Mouse (Mus musculus): Measurements from ENCODE around the gene Klhdc10. TPM values are rescaled to one million over a fixed set of nuclear protein-coding genes. Genes with fewer than 3 reads are reported as not detected.

The Klhdc10 gene
- polyA plus RNA-seq (2015; fragmentation: Nextera tagmentation; extraction: Ambion mirVana), result 16.8 and 20.8 TPM in 2 replicates

- H3K9me3 ChIP-seq, result no peaks in the 10 kb centered on the region
- ATAC-seq (ENCODE audit: insufficient read depth, low FRiP score, low read depth), result peak; percentile 100
- H3K36me3 ChIP-seq, result no peaks in the 10 kb centered on the region
- H3K9ac ChIP-seq, result peak within 1 kb of the TSS; percentile 87
- peak within 1 kb of the TSS; percentile 96 for H3K27ac ChIP-seq
- no peaks in the 10 kb centered on the region for H3K4me1 ChIP-seq
- H3K27me3 ChIP-seq (replicated peaks), result no peaks in the 10 kb centered on the region
- peak within 1 kb of the TSS; percentile 55 for H3K4me2 ChIP-seq
- H3K4me3 ChIP-seq (replicated peaks), result peak within 1 kb of the TSS; percentile 85
- under 1% methylated on average over 34 of the region's 41 CpGs for WGBS
Observed at GRCm38 (mm10) chr6:30401308-30402015, at the start of gene Klhdc10. Gene Klhdc10, plus strand, starts transcription at chr6:30401868.

GRCm38 (mm10) chr6:30352762-30353161, 48.9 kb upstream of the Klhdc10 start:
- Histone ChIP-seq H3K36me3 (no peaks in the 10 kb centered on the region), H3K4me3 (replicated peaks) (no peak overlapping the region), H3K27ac (no peak overlapping the region), H3K4me2 (no peak overlapping the region), H3K4me1 (0 out of 2 replicates have a peak, but pooled peaks cover 8% of the 10 kb centered on the region), H3K27me3 (replicated peaks) (no peaks in the 10 kb centered on the region), H3K9ac (no peak overlapping the region), H3K9me3 (no peaks in the 10 kb centered on the region)
- no peak for ATAC-seq (ENCODE audit: insufficient read depth, low FRiP score, low read depth)
- WGBS, result 39% methylated on average over 8 of the region's 8 CpGs

DNA sequence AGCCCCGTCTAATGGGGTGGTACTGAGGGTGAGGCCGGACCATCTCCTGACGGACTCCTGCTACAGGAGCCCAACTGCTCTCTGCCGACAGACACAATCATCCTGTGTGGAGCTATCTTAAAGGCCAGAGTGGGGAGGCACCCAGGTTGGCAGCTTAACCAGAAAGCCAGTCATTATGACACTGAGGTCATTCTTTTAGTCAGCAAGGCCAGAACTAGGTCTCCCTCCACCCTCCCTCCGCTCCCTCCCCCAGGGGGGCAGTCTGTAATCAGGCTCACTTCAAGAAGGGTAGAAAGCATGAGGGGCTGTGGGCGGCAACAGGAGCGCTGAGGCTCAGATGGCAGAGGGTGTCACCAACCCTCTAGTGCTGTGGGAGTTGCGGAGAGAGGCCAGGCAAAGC, 48.0 kb upstream of the Klhdc10 start:
- Histone ChIP-seq H3K36me3 (no peaks in the 10 kb centered on the region), H3K4me2 (no peak overlapping the region), H3K9me3 (no peaks in the 10 kb centered on the region), H3K4me3 (replicated peaks) (no peak overlapping the region), H3K4me1 (0 out of 2 replicates have a peak, but pooled peaks cover 8% of the 10 kb centered on the region), H3K27ac (no peak overlapping the region), H3K9ac (no peak overlapping the region), H3K27me3 (replicated peaks) (no peaks in the 10 kb centered on the region)
- 79% methylated on average over 8 of the region's 8 CpGs for WGBS
- no peak for ATAC-seq (ENCODE audit: insufficient read depth, low FRiP score, low read depth)

GRCm38 (mm10) chr6:30354760-30355159, 46.9 kb upstream of the Klhdc10 start:
- no peaks in the 10 kb centered on the region for H3K9me3 ChIP-seq
- no peak for ATAC-seq (ENCODE audit: insufficient read depth, low FRiP score, low read depth)
- H3K4me1 ChIP-seq, result 0 out of 2 replicates have a peak, but pooled peaks cover 8% of the 10 kb centered on the region
- H3K4me2 ChIP-seq, result no peak overlapping the region
- H3K9ac ChIP-seq, result no peak overlapping the region
- no peaks in the 10 kb centered on the region for H3K27me3 ChIP-seq (replicated peaks)
- H3K27ac ChIP-seq, result no peak overlapping the region
- WGBS, result 25% methylated on average over 5 of the region's 5 CpGs
- no peaks in the 10 kb centered on the region for H3K36me3 ChIP-seq
- H3K4me3 ChIP-seq (replicated peaks), result no peak overlapping the region

GRCm38 (mm10) chr6:30355701-30356100, 46.0 kb upstream of the Klhdc10 start:
- WGBS, result 84% methylated on average over 8 of the region's 8 CpGs
- Histone ChIP-seq H3K9ac (no peak overlapping the region), H3K36me3 (no peaks in the 10 kb centered on the region), H3K27me3 (replicated peaks) (no peaks in the 10 kb centered on the region), H3K27ac (no peak overlapping the region), H3K4me1 (0 out of 2 replicates have a peak, but pooled peaks cover 8% of the 10 kb centered on the region), H3K4me2 (no peak overlapping the region), H3K9me3 (no peaks in the 10 kb centered on the region), H3K4me3 (replicated peaks) (no peak overlapping the region)
- ATAC-seq (ENCODE audit: insufficient read depth, low FRiP score, low read depth), result no peak

GRCm38 (mm10) chr6:30356161-30356560, 45.5 kb upstream of the Klhdc10 start:
- H3K27ac ChIP-seq, result no peak overlapping the region
- no peak overlapping the region for H3K4me2 ChIP-seq
- 63% methylated on average over 5 of the region's 5 CpGs for WGBS
- no peaks in the 10 kb centered on the region for H3K27me3 ChIP-seq (replicated peaks)
- ATAC-seq (ENCODE audit: insufficient read depth, low FRiP score, low read depth), result no peak
- no peak overlapping the region for H3K4me3 ChIP-seq (replicated peaks)
- no peak overlapping the region for H3K9ac ChIP-seq
- no peaks in the 10 kb centered on the region for H3K9me3 ChIP-seq
- 0 out of 2 replicates have a peak, but pooled peaks cover 8% of the 10 kb centered on the region for H3K4me1 ChIP-seq
- H3K36me3 ChIP-seq, result no peaks in the 10 kb centered on the region

- no peaks in the 10 kb centered on the region for H3K27me3 ChIP-seq (replicated peaks)
- no peaks in the 10 kb centered on the region for H3K36me3 ChIP-seq
- no peak overlapping the region for H3K9ac ChIP-seq
- H3K4me3 ChIP-seq (replicated peaks), result no peak overlapping the region
- H3K4me1 ChIP-seq, result 0 out of 2 replicates have a peak, but pooled peaks cover 8% of the 10 kb centered on the region
- WGBS, result 86% methylated on average over 12 of the region's 12 CpGs
- H3K4me2 ChIP-seq, result no peak overlapping the region
- H3K27ac ChIP-seq, result no peak overlapping the region
- H3K9me3 ChIP-seq, result no peaks in the 10 kb centered on the region
- ATAC-seq (ENCODE audit: insufficient read depth, low FRiP score, low read depth), result no peak
Observed at GRCm38 (mm10) chr6:30356680-30357079, 45.0 kb upstream of the Klhdc10 start.

DNA sequence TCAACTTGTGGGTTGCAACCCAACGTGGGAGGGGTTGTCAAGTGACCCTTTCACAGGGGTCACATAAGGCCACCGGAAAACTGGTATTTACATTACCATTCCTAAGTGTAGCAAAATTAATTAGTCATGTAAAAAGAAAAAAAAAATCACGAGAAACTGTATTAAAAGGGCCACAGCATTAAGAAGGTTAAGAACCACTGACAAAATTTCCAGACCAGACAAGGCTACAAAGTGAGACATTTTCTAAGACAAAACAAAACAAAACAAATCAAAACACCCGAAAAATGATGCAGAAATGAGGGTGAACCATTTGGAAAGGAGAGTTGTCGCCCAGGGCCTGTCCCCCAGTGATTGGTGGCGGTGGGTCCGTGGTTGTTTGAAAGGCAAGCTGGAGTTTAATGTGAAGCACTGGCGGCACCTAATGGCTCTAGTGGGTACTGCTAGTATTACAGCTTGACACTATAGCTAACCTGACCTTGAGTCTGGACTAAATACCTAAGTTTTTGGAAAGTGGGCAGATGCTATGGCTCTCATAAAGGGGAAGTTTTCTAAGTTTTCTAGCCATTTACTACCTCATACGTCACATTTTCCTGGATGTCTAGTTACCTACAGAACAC, 44.0 kb upstream of the Klhdc10 start:
- 14% methylated on average over 9 of the region's 9 CpGs for WGBS
- Histone ChIP-seq H3K4me2 (peak overlapping the region; percentile 28; the same call in 1 of the 2 replicates), H3K9me3 (no peaks in the 10 kb centered on the region), H3K9ac (no peak overlapping the region), H3K4me1 (0 out of 2 replicates have a peak, but pooled peaks cover 8% of the 10 kb centered on the region), H3K27ac (no peak overlapping the region), H3K4me3 (replicated peaks) (no peak overlapping the region), H3K36me3 (no peaks in the 10 kb centered on the region), H3K27me3 (replicated peaks) (no peaks in the 10 kb centered on the region)
- no peak; the same call in 1 of the 2 replicates for ATAC-seq (ENCODE audit: insufficient read depth, low FRiP score, low read depth)

DNA sequence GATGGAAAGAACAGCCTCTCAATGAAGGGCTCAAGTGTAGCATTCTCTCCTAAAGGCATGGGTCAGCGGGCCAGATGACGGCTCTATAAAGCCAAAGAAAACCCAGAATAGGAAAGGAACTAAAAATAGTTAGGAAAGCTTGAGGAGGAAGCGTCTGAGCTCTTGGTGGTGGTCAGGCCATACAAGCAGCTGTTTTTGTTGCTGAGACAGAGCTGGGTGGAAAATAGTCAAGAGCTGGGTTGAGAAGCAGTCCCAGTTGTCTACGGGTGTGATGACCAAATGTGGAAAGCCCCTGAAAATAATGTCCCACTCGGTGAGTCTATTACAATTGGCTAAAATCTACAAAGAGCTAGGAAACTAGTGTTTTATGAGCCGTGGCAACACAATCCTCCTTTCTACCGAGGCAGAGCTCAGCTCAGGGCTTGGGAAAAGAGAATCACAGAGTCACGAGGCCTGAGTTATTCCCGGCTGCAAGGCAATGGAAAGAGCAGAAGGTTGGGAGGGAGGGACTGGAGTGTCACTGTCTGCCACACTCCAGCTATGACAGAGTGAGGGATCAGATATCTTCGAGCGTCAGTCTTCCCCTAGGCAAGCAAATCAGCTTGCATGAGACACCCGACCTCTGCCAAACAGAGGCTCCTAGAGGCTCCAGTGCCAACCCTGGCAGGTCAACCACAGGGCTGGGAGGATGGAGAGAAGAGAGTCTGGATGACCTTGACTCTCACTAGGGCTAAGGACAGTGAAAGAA, 41.7 kb upstream of the Klhdc10 start:
- Histone ChIP-seq H3K27ac (no peak overlapping the region), H3K9ac (no peak overlapping the region), H3K27me3 (replicated peaks) (no peaks in the 10 kb centered on the region), H3K4me3 (replicated peaks) (no peak overlapping the region), H3K4me1 (0 out of 2 replicates have a peak, but pooled peaks cover 8% of the 10 kb centered on the region), H3K4me2 (no peak overlapping the region), H3K36me3 (peaks cover 10% of the 10 kb centered on the region), H3K9me3 (no peaks in the 10 kb centered on the region)
- ATAC-seq (ENCODE audit: insufficient read depth, low FRiP score, low read depth), result no peak
- 67% methylated on average over 12 of the region's 12 CpGs for WGBS

DNA sequence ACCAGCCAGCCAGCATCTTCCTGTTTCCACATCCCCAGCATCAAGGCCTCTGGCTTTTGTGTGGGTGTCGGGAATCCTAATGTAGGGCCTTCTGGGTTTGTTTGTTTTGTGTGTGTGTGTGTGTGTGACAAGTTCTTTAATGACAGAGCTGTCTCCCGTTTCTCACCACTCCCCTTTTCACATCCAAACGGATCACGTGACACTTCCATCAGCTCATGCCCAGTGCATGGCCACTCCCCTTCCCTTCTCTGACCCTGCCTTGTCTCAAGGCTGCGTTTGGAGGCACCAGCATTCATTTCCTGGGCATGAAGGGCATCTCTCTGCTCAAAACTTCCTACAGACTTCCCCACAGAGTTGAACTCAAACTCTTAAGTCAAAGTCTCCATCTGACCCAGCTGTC, 37.9 kb upstream of the Klhdc10 start:
- H3K27me3 ChIP-seq (replicated peaks), result no peaks in the 10 kb centered on the region
- no peaks in the 10 kb centered on the region for H3K4me1 ChIP-seq
- H3K9me3 ChIP-seq, result no peaks in the 10 kb centered on the region
- no peak overlapping the region for H3K4me3 ChIP-seq (replicated peaks)
- H3K9ac ChIP-seq, result no peak overlapping the region
- no peak for ATAC-seq (ENCODE audit: insufficient read depth, low FRiP score, low read depth)
- H3K27ac ChIP-seq, result no peak overlapping the region
- WGBS, result 34% methylated on average over 5 of the region's 5 CpGs
- no peak overlapping the region for H3K4me2 ChIP-seq
- peaks cover 22% of the 10 kb centered on the region for H3K36me3 ChIP-seq

DNA sequence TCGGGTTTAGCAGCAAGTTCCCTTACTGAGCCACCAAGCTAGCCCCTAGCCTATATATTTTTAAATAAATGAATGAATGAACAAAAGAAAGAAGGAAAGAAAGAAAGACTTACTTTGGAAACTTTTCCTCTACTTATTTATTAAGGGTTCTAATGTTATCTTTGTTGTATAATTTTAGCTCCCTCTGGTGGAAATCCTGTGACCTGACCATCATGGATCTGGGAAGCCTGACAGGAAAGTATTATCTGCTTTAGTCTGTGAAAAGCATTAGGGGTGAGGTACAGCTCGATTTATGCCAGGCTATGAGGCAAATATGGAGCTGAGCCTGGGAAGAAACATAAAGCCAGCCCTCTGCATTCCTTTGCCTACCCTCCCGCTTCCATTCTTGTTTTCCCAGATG, 32.4 kb upstream of the Klhdc10 start:
- Histone ChIP-seq H3K9ac (no peak overlapping the region), H3K4me3 (replicated peaks) (no peak overlapping the region), H3K36me3 (peaks cover 61% of the 10 kb centered on the region), H3K9me3 (no peaks in the 10 kb centered on the region), H3K27me3 (replicated peaks) (no peaks in the 10 kb centered on the region), H3K27ac (no peak overlapping the region), H3K4me2 (no peak overlapping the region), H3K4me1 (no peaks in the 10 kb centered on the region)
- WGBS, result 79% methylated on average over 3 of the region's 3 CpGs
- ATAC-seq (ENCODE audit: insufficient read depth, low FRiP score, low read depth), result no peak

All from stomach, embryonic 15.5 days (tissue).